Mouse (Mus musculus) ovary, postnatal 10 days (tissue): ENCODE data around the gene Svs3b.
"Not testable (repeated sequence)": the region's sequence is repeated elsewhere in the genome, so short reads cannot be mapped to it uniquely, and the experiment has no call there.

Experiments used
- DNase-seq: peaks from one replicate; pipeline ENCODE4 v3.0.0; 2022; ENCODE audit warnings: low spot score

Gene Svs3b

GRCm38 (mm10) chr2:164256540-164256939, at the start of gene Svs3b:
TSS of gene Svs3b (minus strand) at chr2:164256640.
- DNase-seq = not testable (repeated sequence)

- DNase-seq = not testable (repeated sequence)
Measured at GRCm38 (mm10) chr2:164288968-164289367, 32.5 kb upstream of the Svs3b start, which contains the start of gene Svs3a. TSS of gene Svs3a (plus strand) at chr2:164289268.

- DNase-seq = no peak
Measured at GRCm38 (mm10) chr2:164278359-164278758, 21.9 kb upstream of the Svs3b start, which contains the start of gene Svs4. TSS of gene Svs4 (minus strand) at chr2:164278459.

- DNase-seq = no peak
Measured at GRCm38 (mm10) chr2:164238366-164238765, 18.1 kb downstream of the Svs3b start, which contains the start of gene Svs2. TSS of gene Svs2 (minus strand) at chr2:164238466.

GRCm38 (mm10) chr2:164232671-164233070, 23.8 kb downstream of the Svs3b start:
- DNase-seq = no peak

GRCm38 (mm10) chr2:164228361-164229070, 27.9 kb downstream of the Svs3b start:
- DNase-seq = no peak

GRCm38 (mm10) chr2:164221522-164221921, 34.9 kb downstream of the Svs3b start, which contains the start of gene Wfdc15b:
TSS of gene Wfdc15b (minus strand) at chr2:164221660.
- no peak for DNase-seq

GRCm38 (mm10) chr2:164219295-164219694, 37.1 kb downstream of the Svs3b start:
- no peak for DNase-seq

GRCm38 (mm10) chr2:164212711-164213110, 43.7 kb downstream of the Svs3b start:
- no peak for DNase-seq

GRCm38 (mm10) chr2:164210892-164211291, 45.5 kb downstream of the Svs3b start:
- no peak for DNase-seq

GRCm38 (mm10) chr2:164206676-164207075, 49.8 kb downstream of the Svs3b start:
- DNase-seq = no peak

GRCm38 (mm10) chr2:164206011-164206410, 50.4 kb downstream of the Svs3b start:
- DNase-seq = not testable (repeated sequence)
